Mouse (Mus musculus): ENCODE measurements around the gene Asic5. TPM values are rescaled to one million over a fixed set of nuclear protein-coding genes. Genes with fewer than 3 reads are reported as not detected.

Asic5 gene
- polyA plus RNA-seq (2015; fragmentation: Nextera tagmentation; extraction: Ambion mirVana) = not detected in 2 replicates

DNA sequence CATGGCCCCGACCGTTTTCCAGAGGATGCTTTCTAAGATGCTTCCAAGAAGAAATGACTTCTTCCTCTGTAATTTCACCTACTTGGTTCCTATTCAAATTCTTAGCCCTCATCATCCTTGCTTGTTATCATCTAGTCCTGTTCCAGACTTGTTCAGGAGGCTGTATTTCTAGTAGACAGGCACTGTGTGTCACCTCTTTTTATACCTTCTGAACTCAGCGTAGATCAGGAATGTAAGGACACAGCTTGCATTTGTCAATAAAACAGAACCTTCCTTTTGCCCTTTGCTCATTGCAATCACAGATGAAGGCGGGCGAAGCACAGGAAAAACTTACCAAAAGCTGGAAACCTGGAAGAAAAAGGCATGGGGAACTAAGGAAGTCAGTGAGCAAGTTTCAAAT, at the start of gene Asic5:
Asic5 (plus strand) TSS at position 301 of the 400 bp plus-strand sequence.
- no peak within 1 kb of the TSS for H3K9ac ChIP-seq
- no peaks in the 10 kb centered on the region for H3K9me3 ChIP-seq (replicated peaks)
- no peak within 1 kb of the TSS for H3K4me3 ChIP-seq
- no peak within 1 kb of the TSS for H3K4me2 ChIP-seq
- H3K36me3 ChIP-seq = no peaks in the 10 kb centered on the region
- H3K27ac ChIP-seq = no peak within 1 kb of the TSS
- no peak for ATAC-seq (replicated peaks; ENCODE audit: insufficient number of reproducible peaks, insufficient read depth, low FRiP score, low read depth)
- H3K4me1 ChIP-seq (replicated peaks) = no peaks in the 10 kb centered on the region
- 79% methylated on average over 5 of the region's 5 CpGs for WGBS
- no peaks in the 10 kb centered on the region for H3K27me3 ChIP-seq

DNA sequence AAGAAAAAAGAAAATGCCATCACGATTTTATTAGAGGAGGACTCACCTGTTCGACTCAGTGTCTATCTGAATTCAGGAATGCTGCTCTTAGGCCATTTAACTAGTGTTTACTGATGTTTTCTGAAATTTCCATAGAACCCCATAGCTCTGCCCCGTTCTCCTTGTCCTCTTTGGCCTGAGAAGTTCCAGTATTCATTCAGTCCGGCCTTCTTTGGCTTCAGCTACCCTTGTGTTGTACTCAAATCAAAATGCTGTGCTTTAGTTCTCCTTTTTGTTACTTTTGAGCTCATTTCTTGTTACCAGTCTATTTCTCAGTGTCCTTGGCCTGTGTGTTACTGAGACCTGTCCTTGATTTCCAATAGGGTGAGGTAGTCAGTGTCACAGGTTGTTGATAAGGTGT, 48.7 kb upstream of the Asic5 start:
- Histone ChIP-seq H3K27ac (no peak overlapping the region), H3K9me3 (replicated peaks) (no peaks in the 10 kb centered on the region), H3K4me1 (replicated peaks) (peaks cover 8% of the 10 kb centered on the region), H3K4me3 (no peak overlapping the region; the same call in 1 of the 2 replicates), H3K4me2 (peak overlapping the region; percentile 50), H3K36me3 (no peaks in the 10 kb centered on the region), H3K27me3 (no peaks in the 10 kb centered on the region), H3K9ac (no peak overlapping the region)
- WGBS = 72% methylated on average over 4 of the region's 4 CpGs
- no peak for ATAC-seq (replicated peaks; ENCODE audit: insufficient number of reproducible peaks, insufficient read depth, low FRiP score, low read depth)

DNA sequence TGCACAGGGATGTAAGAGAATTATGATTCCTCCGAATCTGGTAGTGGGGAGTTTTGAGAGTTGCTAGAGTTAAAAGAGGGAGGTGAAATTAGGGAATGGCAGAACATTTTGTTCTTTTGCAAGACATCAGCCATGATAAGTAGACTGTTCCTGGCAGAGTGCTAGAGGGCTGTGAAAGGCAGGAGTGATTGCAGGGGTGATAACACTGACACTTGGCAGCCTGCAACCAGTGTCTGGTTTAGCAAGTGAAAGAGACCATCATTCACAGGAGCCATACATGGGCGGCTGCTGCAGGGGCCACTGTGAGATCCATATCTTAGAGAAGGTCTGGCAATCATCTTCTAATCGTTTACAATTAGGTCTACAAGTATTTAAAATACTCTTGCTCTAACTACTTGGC, 43.2 kb upstream of the Asic5 start:
- ATAC-seq (replicated peaks; ENCODE audit: insufficient number of reproducible peaks, insufficient read depth, low FRiP score, low read depth) = no peak; the same call in 1 of the 2 replicates
- Histone ChIP-seq H3K36me3 (no peaks in the 10 kb centered on the region), H3K4me1 (replicated peaks) (peaks cover 7% of the 10 kb centered on the region), H3K4me3 (no peak overlapping the region), H3K9me3 (replicated peaks) (no peaks in the 10 kb centered on the region), H3K9ac (no peak overlapping the region), H3K27ac (no peak overlapping the region), H3K27me3 (no peaks in the 10 kb centered on the region), H3K4me2 (no peak overlapping the region)
- 31% methylated on average over 3 of the region's 3 CpGs for WGBS

DNA sequence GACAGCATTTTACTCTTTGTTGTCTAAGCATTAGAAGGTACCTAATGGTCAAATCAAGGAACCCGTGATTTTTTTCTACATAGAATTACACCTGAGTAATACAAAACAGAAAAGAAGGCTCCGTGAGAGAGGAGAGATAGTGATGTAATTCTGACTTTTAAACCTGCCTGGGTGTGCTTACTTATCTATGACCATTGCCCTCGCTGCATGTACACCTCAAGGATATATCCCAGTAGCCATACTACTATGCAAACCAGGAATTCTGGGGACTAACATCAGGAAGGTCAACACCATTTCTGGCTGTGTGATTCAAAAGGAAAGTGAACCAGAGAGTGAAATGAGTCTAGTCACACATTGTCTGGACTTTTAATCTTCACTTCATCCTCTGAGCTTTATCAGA, 39.7 kb upstream of the Asic5 start:
- H3K4me2 ChIP-seq = no peak overlapping the region
- no peak overlapping the region for H3K9ac ChIP-seq
- no peaks in the 10 kb centered on the region for H3K9me3 ChIP-seq (replicated peaks)
- H3K4me1 ChIP-seq (replicated peaks) = peaks cover 4% of the 10 kb centered on the region
- H3K36me3 ChIP-seq = no peaks in the 10 kb centered on the region
- no peak overlapping the region for H3K27ac ChIP-seq
- 84% methylated on average over 3 of the region's 3 CpGs for WGBS
- H3K27me3 ChIP-seq = no peaks in the 10 kb centered on the region
- no peak overlapping the region for H3K4me3 ChIP-seq
- ATAC-seq (replicated peaks; ENCODE audit: insufficient number of reproducible peaks, insufficient read depth, low FRiP score, low read depth) = no peak

DNA sequence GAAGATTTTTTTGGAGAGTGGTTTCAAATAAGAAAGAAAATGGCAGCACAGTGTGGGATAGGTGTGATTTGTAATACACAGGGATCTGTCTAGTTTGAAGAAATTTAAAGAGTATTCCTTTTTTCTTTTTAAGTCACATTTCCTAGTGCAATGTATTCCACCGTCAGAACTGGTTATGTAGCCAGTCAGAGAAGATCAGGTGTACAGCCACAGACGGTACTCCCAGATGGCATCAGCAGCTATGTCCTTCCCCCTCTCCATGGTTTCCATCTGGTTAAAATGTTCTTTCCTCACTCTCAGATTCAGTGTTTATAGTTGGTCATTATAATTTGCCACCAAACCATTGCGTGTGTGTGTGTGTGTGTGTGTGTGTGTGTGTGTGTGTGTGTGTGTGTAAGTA, 39.0 kb upstream of the Asic5 start:
- no peak overlapping the region for H3K9ac ChIP-seq
- no peaks in the 10 kb centered on the region for H3K27me3 ChIP-seq
- no peak overlapping the region for H3K27ac ChIP-seq
- no peaks in the 10 kb centered on the region for H3K9me3 ChIP-seq (replicated peaks)
- WGBS = 93% methylated on average over 3 of the region's 3 CpGs
- H3K4me1 ChIP-seq (replicated peaks) = peaks cover 4% of the 10 kb centered on the region
- no peaks in the 10 kb centered on the region for H3K36me3 ChIP-seq
- ATAC-seq (replicated peaks; ENCODE audit: insufficient number of reproducible peaks, insufficient read depth, low FRiP score, low read depth) = no peak
- no peak overlapping the region for H3K4me2 ChIP-seq
- H3K4me3 ChIP-seq = no peak overlapping the region

DNA sequence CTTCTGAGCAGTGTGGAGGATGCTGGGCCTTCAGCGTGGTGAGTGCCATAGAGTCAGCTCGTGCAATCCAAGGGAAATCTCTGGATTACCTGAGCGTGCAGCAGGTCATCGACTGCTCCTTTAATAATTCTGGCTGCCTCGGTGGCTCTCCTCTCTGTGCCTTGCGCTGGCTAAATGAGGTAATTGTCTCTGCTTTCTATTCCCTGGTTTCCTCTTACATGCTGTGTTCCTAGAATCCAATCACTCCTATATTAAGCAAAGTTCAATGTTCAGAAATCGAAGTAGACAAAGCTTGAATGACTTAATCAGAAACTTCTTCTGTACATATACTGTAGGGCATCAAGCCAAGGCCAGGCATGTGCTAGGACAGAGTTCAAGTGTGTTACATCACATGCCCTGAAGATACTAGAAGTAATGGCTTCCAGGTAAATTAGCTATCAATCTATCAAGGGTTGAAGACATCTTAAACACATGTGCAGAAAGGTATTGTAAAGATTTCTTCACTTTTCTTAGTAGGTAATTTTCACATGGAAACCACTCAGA, 37.2 kb upstream of the Asic5 start:
- ATAC-seq (replicated peaks; ENCODE audit: insufficient number of reproducible peaks, insufficient read depth, low FRiP score, low read depth) = no peak
- WGBS = 93% methylated on average over 7 of the region's 7 CpGs

DNA sequence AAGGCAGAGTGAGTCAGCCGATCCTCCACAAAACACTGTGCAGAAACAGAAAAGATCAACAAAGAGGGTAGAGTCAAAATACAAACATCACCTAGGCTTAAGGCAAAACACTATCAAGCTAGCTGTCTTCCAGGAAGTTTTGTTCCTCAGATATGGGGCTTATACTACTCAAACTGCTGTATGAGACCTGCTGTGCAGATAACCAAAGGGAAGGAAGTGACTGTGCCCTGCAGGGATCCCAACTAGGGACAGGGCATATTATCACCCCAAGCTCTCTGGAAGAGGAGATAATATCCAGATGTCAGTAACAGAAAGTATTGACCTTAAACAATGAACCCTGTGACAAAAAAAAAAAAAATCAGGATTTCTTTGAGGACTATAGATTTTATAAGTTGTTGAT, 33.0 kb upstream of the Asic5 start:
- WGBS = 52% methylated on average over 1 of the region's 1 CpGs
- no peak overlapping the region for H3K27ac ChIP-seq
- H3K9me3 ChIP-seq (replicated peaks) = no peaks in the 10 kb centered on the region
- no peak overlapping the region for H3K9ac ChIP-seq
- no peaks in the 10 kb centered on the region for H3K4me1 ChIP-seq (replicated peaks)
- H3K36me3 ChIP-seq = no peaks in the 10 kb centered on the region
- no peaks in the 10 kb centered on the region for H3K27me3 ChIP-seq
- no peak overlapping the region for H3K4me2 ChIP-seq
- no peak overlapping the region for H3K4me3 ChIP-seq
- no peak; the same call in 1 of the 2 replicates for ATAC-seq (replicated peaks; ENCODE audit: insufficient number of reproducible peaks, insufficient read depth, low FRiP score, low read depth)

More for the DNA sequence above, 37.2 kb upstream of the Asic5 start:
- Histone ChIP-seq H3K4me2 (no peak overlapping the region), H3K4me1 (replicated peaks) (no peaks in the 10 kb centered on the region), H3K9ac (no peak overlapping the region), H3K4me3 (no peak overlapping the region), H3K27ac (no peak overlapping the region), H3K9me3 (replicated peaks) (no peaks in the 10 kb centered on the region), H3K36me3 (no peaks in the 10 kb centered on the region), H3K27me3 (no peaks in the 10 kb centered on the region)

DNA sequence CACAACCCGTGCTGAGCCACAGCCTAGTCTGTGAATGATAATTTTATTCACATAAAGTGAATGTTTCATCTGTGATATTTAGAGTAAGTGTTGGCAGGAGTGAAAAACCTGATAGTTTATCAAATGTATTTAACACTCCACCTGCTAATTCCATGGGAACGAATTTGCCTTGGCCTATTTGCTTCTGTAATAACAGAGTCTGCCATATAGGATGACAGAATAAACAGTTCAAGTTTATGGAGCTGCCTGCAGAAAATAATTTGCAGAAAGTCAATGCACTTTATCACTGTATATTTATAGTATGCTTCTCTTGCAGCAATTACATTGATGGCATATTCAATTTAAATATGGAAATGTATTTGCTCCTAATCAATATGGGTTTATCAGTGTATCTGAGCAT, 30.3 kb upstream of the Asic5 start:
- H3K27ac ChIP-seq = no peak overlapping the region
- H3K4me1 ChIP-seq (replicated peaks) = no peaks in the 10 kb centered on the region
- no peak for ATAC-seq (replicated peaks; ENCODE audit: insufficient number of reproducible peaks, insufficient read depth, low FRiP score, low read depth)
- no peaks in the 10 kb centered on the region for H3K27me3 ChIP-seq
- WGBS = 72% methylated on average over 2 of the region's 2 CpGs
- H3K9me3 ChIP-seq (replicated peaks) = no peaks in the 10 kb centered on the region
- no peak overlapping the region for H3K9ac ChIP-seq
- H3K4me3 ChIP-seq = no peak overlapping the region
- H3K4me2 ChIP-seq = no peak overlapping the region
- H3K36me3 ChIP-seq = peaks cover 4% of the 10 kb centered on the region; the same call in 1 of the 2 replicates

DNA sequence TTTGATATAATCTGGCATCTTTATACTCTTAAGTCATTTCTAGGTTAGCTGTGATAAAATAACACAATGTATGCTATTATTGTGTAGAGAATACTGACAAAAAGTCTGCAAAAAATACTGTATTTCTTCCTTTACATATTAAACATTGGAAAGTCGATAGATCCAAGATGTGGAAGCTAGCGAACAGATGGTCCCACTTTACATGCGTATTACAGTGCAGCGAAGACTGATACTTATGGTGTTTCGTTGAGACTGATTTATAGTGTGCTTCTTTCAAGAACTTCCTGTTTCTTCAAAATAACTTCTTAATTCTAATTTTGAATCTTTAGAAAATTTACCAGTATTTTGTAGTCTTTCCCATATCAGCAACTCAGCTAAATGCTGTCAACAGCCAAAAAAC, 24.6 kb upstream of the Asic5 start:
- no peak overlapping the region for H3K27ac ChIP-seq
- no peaks in the 10 kb centered on the region for H3K27me3 ChIP-seq
- no peak overlapping the region for H3K4me2 ChIP-seq
- peaks cover 4% of the 10 kb centered on the region; the same call in 1 of the 2 replicates for H3K36me3 ChIP-seq
- no peaks in the 10 kb centered on the region for H3K9me3 ChIP-seq (replicated peaks)
- no peak for ATAC-seq (replicated peaks; ENCODE audit: insufficient number of reproducible peaks, insufficient read depth, low FRiP score, low read depth)
- WGBS = 91% methylated on average over 5 of the region's 5 CpGs
- no peak overlapping the region for H3K9ac ChIP-seq
- no peak overlapping the region for H3K4me3 ChIP-seq
- no peaks in the 10 kb centered on the region for H3K4me1 ChIP-seq (replicated peaks)

DNA sequence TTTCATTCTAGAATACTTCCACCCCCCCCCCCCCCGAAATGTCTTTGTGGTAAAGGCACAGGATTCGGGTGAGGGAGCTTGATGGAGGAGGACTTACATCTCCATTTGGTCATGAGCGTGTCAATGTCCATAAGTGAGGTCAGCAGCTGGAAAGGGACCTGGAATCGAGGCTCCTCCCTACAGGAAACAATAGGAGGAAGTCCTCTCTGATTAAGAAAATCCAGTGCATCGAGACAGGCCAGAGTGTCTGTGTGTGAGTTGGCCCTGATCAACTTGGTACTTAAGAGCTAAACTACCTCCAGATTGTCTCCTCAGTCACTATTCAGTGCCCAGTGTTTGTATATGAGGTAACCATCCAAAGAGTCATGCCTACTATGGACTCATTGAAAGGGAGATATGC, 20.8 kb upstream of the Asic5 start:
- Histone ChIP-seq H3K36me3 (no peaks in the 10 kb centered on the region), H3K4me1 (replicated peaks) (no peaks in the 10 kb centered on the region), H3K4me2 (no peak overlapping the region), H3K9me3 (replicated peaks) (no peaks in the 10 kb centered on the region), H3K27me3 (no peaks in the 10 kb centered on the region), H3K27ac (no peak overlapping the region), H3K4me3 (no peak overlapping the region), H3K9ac (no peak overlapping the region)
- 74% methylated on average over 5 of the region's 5 CpGs for WGBS
- no peak for ATAC-seq (replicated peaks; ENCODE audit: insufficient number of reproducible peaks, insufficient read depth, low FRiP score, low read depth)

DNA sequence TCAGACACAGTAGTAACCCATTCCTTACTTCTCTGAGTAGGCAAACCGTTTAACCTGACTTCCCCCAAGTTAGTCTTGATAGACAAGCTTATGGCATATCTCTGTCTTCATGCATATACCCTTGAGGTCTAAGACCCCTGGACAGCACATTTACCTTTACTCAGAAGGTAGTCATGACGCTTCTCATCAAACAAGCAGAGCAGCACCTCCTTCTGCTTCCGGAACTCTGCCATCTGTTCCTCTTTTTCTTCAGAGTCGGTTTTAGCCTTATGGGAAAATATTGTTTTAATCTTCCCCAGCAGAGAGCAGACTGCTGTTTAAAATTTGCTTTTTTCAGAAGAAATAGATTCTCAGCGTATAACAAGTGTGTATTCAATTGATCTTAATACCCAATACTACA, 18.3 kb upstream of the Asic5 start:
- no peak overlapping the region for H3K9ac ChIP-seq
- no peaks in the 10 kb centered on the region for H3K4me1 ChIP-seq (replicated peaks)
- WGBS = 78% methylated on average over 5 of the region's 5 CpGs
- no peaks in the 10 kb centered on the region for H3K36me3 ChIP-seq
- H3K27ac ChIP-seq = no peak overlapping the region
- H3K27me3 ChIP-seq = no peaks in the 10 kb centered on the region
- ATAC-seq (replicated peaks; ENCODE audit: insufficient number of reproducible peaks, insufficient read depth, low FRiP score, low read depth) = no peak
- no peak overlapping the region for H3K4me2 ChIP-seq
- no peak overlapping the region for H3K4me3 ChIP-seq
- no peaks in the 10 kb centered on the region for H3K9me3 ChIP-seq (replicated peaks)

DNA sequence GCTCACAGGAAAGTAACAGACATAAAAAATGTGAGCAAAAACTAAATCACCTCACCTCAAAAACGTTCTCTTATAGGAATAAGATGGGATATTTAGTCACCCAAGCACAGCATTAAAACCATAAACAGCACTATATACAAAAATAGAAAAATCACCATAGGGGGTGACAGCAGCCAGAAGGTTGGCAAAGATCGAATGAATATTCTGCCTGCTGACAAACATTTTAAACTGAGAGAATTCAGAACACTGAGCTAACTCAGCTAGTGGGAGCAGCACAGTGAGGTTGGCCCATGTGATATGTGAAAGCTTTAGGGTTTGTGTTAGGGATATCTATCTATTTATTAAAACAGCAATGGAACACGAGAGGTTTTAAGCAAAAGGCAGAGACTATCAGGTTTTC, 17.5 kb upstream of the Asic5 start:
- H3K4me3 ChIP-seq = no peak overlapping the region
- no peak for ATAC-seq (replicated peaks; ENCODE audit: insufficient number of reproducible peaks, insufficient read depth, low FRiP score, low read depth)
- H3K4me1 ChIP-seq (replicated peaks) = no peaks in the 10 kb centered on the region
- no peaks in the 10 kb centered on the region for H3K9me3 ChIP-seq (replicated peaks)
- no peak overlapping the region for H3K27ac ChIP-seq
- H3K4me2 ChIP-seq = no peak overlapping the region
- H3K27me3 ChIP-seq = no peaks in the 10 kb centered on the region
- no peak overlapping the region for H3K9ac ChIP-seq
- 64% methylated on average over 3 of the region's 3 CpGs for WGBS
- no peaks in the 10 kb centered on the region for H3K36me3 ChIP-seq
